Mouse (Mus musculus) embryo, embryonic 11 days (tissue): Measurements from ENCODE around the gene Mnt.

Experiments used
- DNase-seq: peaks from one replicate; pipeline ENCODE4 v3.0.0-alpha.2; 2015

Gene Mnt

GRCm38 (mm10) chr11:74830256-74831161, at the start of gene Mnt:
TSS of gene Mnt (plus strand) at chr11:74830920.
- DNase-seq, result peak; percentile 98

- DNase-seq, result no peak
Measured at GRCm38 (mm10) chr11:74792874-74793273, 37.8 kb upstream of the Mnt start.

GRCm38 (mm10) chr11:74800658-74801057, 30.1 kb upstream of the Mnt start:
- DNase-seq, result no peak

- no peak for DNase-seq
Measured at GRCm38 (mm10) chr11:74804081-74804627, 26.6 kb upstream of the Mnt start.

GRCm38 (mm10) chr11:74807246-74807882, 23.4 kb upstream of the Mnt start:
- no peak for DNase-seq

GRCm38 (mm10) chr11:74808251-74808853, 22.4 kb upstream of the Mnt start:
- no peak for DNase-seq

- no peak for DNase-seq
Measured at GRCm38 (mm10) chr11:74810134-74810533, 20.6 kb upstream of the Mnt start.

GRCm38 (mm10) chr11:74811027-74811426, 19.7 kb upstream of the Mnt start:
- peak; percentile 19 for DNase-seq

- DNase-seq, result no peak
Measured at GRCm38 (mm10) chr11:74811538-74811937, 19.2 kb upstream of the Mnt start.

- DNase-seq, result no peak
Measured at GRCm38 (mm10) chr11:74815795-74816194, 14.9 kb upstream of the Mnt start.

- DNase-seq, result no peak
Measured at GRCm38 (mm10) chr11:74820921-74821320, 9.8 kb upstream of the Mnt start.

GRCm38 (mm10) chr11:74821463-74821862, 9.3 kb upstream of the Mnt start:
- DNase-seq, result peak; percentile 28

GRCm38 (mm10) chr11:74822746-74823440, 7.8 kb upstream of the Mnt start:
- DNase-seq, result no peak

GRCm38 (mm10) chr11:74826151-74826550, 4.6 kb upstream of the Mnt start:
- DNase-seq, result no peak

- no peak for DNase-seq
Measured at GRCm38 (mm10) chr11:74826702-74827101, 4.0 kb upstream of the Mnt start.

- no peak for DNase-seq
Measured at GRCm38 (mm10) chr11:74827791-74828403, 2.8 kb upstream of the Mnt start.

- no peak for DNase-seq
Measured at GRCm38 (mm10) chr11:74828404-74828931, 2.3 kb upstream of the Mnt start.

- DNase-seq, result no peak
Measured at GRCm38 (mm10) chr11:74828965-74829550, 1.7 kb upstream of the Mnt start.

- peak; percentile 93 for DNase-seq
Measured at GRCm38 (mm10) chr11:74829812-74830211, 908 bp upstream of the Mnt start.

- peak; percentile 72 for DNase-seq
Measured at GRCm38 (mm10) chr11:74831191-74831605, 478 bp downstream of the Mnt start.

- DNase-seq, result peak; percentile 99
Measured at GRCm38 (mm10) chr11:74831606-74832451, 1.1 kb downstream of the Mnt start.
